Mouse (Mus musculus) midbrain, embryonic 13.5 days (tissue): ENCODE measurements around the gene Chst2. TPM values are rescaled to one million over a fixed set of nuclear protein-coding genes. Genes with fewer than 3 reads are reported as not detected.

ENCODE experiments used
- ATAC-seq: fragments of 200-750 bp; cut with Nextera tagmentation; 2 replicates; pipeline ENCODE4 v1.8.0; 2017; ENCODE audit warnings: mild to moderate bottlenecking, moderate TSS enrichment, moderate library complexity
- H3K27ac ChIP-seq: fragments of 300-500 bp; sonication (generic); 2 replicates; pipeline ENCODE4 v1.5.1; 2015; ENCODE audit warnings: inconsistent platforms, mild to moderate bottlenecking, moderate library complexity
- H3K27me3 ChIP-seq: fragments of 300-500 bp; sonication (generic); 2 replicates; pipeline ENCODE4 v1.6.1; 2015; ENCODE audit warnings: mild to moderate bottlenecking, inconsistent platforms
- H3K36me3 ChIP-seq: fragments of 300-500 bp; sonication (generic); 2 replicates; pipeline ENCODE4 v1.6.1; 2015; ENCODE audit warnings: mild to moderate bottlenecking, inconsistent platforms
- H3K4me1 ChIP-seq: fragments of 300-500 bp; sonication (generic); replicated peaks from 2 replicates; pipeline ENCODE4 v1.6.1; 2015; ENCODE audit warnings: inconsistent platforms
- H3K4me2 ChIP-seq: fragments of 300-500 bp; sonication (generic); replicated peaks from 2 replicates; pipeline ENCODE4 v1.6.1; 2015; ENCODE audit warnings: moderate library complexity, mild to moderate bottlenecking, inconsistent platforms
- H3K4me3 ChIP-seq: fragments of 300-500 bp; sonication (generic); replicated peaks from 2 replicates; pipeline ENCODE4 v1.5.1; 2015; ENCODE audit warnings: mild to moderate bottlenecking, inconsistent platforms
- H3K9ac ChIP-seq: fragments of 300-500 bp; sonication (generic); replicated peaks from 2 replicates; pipeline ENCODE4 v1.6.1; 2015; ENCODE audit warnings: mild to moderate bottlenecking, inconsistent platforms
- H3K9me3 ChIP-seq: fragments of 300-500 bp; sonication (generic); 2 replicates; pipeline ENCODE4 v1.6.1; 2016; ENCODE audit warnings: mild to moderate bottlenecking, inconsistent platforms
- WGBS: fragments of 180-500 bp; shearing (Covaris S2); methylation state at CpG from one replicate; pipeline ENCODE4 v1.1.7; 2015; 5-methylcytosine and 5-hydroxymethylcytosine counted together
- polyA plus RNA-seq: library from polyadenylated mRNA; unstranded; fragments of >200 nt; fragmentation: Nextera tagmentation; extraction: Ambion mirVana; gene quantifications from 2 replicates; pipeline ENCODE4 v1.2.1, GENCODE M21; 2015

The Chst2 gene
- polyA plus RNA-seq, 1 experiment from 2014 or later: 11.0 TPM

DNA sequence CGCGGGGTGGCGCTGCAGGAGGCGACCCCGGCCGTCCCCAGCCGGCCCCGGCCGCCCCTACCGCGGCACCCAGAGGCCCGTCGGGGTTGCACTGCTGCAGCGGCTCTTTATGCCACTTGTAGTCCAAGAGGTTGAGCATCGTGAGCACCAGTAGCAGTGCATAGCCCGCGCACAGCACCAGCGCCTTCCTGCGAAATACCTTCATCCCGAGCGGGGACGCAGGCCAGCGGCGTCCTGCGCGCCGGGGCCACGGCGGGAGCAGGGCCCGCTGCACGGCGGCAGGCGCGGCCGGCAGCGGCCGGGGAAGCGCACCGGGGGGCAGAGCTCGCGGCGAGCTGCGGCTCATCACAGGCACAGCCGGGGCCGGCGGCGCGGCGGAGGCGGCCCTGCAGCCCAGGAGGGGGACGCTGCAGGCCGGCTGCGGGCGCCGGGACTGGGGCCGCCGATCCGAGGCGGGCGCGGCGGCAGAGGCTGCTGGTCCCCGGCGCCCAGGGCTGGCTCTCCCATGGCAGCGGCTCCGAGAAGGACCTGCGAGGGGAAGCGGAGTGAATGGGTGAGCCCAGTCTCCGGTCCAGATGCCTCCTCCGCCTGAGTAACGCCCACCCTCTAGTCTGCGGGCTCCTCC lies 464 bp downstream of the Chst2 start:
- Histone ChIP-seq H3K4me2 (peak overlapping the region; percentile 97), H3K27me3 (peaks cover 15% of the 10 kb centered on the region), H3K4me3 (peak overlapping the region; percentile 85), H3K9ac (peak overlapping the region; percentile 93), H3K4me1 (peaks cover 38% of the 10 kb centered on the region), H3K9me3 (no peaks in the 10 kb centered on the region), H3K36me3 (peaks cover 4% of the 10 kb centered on the region; the same call in 1 of the 2 replicates), H3K27ac (peak overlapping the region; percentile 84)
- under 1% methylated on average over 68 of the region's 72 CpGs for WGBS
- peak; percentile 32 for ATAC-seq

- ATAC-seq: peak; percentile 37
- Histone ChIP-seq H3K4me1 (peaks cover 38% of the 10 kb centered on the region), H3K4me2 (peak overlapping the region; percentile 97), H3K36me3 (peaks cover 4% of the 10 kb centered on the region; the same call in 1 of the 2 replicates), H3K4me3 (peak overlapping the region; percentile 85), H3K27me3 (peaks cover 15% of the 10 kb centered on the region), H3K27ac (peak overlapping the region; percentile 84), H3K9ac (peak overlapping the region; percentile 93), H3K9me3 (no peaks in the 10 kb centered on the region)
- WGBS: under 1% methylated on average over 30 of the region's 30 CpGs
Observed at GRCm38 (mm10) chr9:95405511-95405945, 994 bp downstream of the Chst2 start.

DNA sequence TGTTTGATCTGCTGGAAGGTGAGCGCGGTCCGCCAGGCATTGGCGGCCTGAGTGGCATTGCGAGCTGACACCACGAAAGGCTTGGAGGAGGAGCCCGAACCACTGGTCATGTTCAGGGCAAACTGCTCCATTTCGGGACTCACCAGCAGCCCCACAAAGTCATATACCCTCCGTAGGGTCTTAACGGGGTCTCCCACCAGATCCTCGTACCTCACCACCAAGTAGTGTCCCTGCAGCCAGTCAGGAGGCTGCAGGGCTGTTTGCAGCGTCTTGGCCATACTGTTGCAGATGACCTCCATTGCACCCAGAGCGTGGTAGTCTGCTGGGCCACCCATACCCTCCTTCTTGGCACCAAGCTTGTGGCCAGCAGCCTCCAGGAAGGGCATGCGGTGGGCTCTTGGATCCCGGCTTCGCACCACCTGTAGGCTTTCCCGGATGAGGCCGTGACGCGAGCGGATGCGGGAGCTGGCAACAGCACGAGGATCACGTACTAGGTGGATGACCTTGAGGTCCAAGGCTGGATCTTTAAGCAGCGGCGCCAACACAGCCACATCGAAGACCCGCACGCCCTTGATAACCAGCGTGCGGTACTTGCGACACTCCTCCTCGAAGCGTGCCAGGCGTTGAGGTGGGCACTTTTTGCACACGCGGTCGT lies 1.6 kb downstream of the Chst2 start:
- Histone ChIP-seq H3K4me2 (peak overlapping the region; percentile 97), H3K9me3 (no peaks in the 10 kb centered on the region), H3K9ac (peak overlapping the region; percentile 93; the same call in 1 of the 2 replicates), H3K36me3 (peaks cover 4% of the 10 kb centered on the region; the same call in 1 of the 2 replicates), H3K27me3 (peaks cover 15% of the 10 kb centered on the region), H3K4me3 (peak overlapping the region; percentile 85), H3K4me1 (peaks cover 38% of the 10 kb centered on the region), H3K27ac (no peak overlapping the region)
- no peak for ATAC-seq
- WGBS: 76% methylated on average over 38 of the region's 38 CpGs

DNA sequence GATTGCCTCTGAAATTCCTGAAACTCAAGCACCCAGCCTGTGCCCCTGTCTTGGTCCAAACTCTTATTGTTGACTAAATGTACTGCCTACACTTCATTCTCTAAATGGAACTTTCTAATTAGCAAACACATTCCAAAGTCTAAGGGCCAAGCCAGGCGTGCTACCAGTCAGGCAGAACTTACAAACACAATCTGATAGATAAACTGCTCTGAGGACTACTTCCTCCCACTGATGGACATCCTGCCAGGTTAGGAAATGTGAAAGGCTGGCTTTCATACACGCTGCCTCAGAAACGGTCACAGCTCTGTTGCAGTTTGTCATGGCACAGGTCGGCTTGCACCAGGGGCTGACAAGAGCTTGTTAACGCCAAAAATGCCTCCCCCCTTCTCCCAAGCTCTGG lies 4.8 kb downstream of the Chst2 start:
- H3K4me2 ChIP-seq: no peak overlapping the region
- no peak overlapping the region for H3K4me3 ChIP-seq
- peaks cover 30% of the 10 kb centered on the region for H3K4me1 ChIP-seq
- no peak overlapping the region for H3K27ac ChIP-seq
- no peak for ATAC-seq
- H3K36me3 ChIP-seq: peaks cover 4% of the 10 kb centered on the region; the same call in 1 of the 2 replicates
- peaks cover 11% of the 10 kb centered on the region; the same call in 1 of the 2 replicates for H3K27me3 ChIP-seq
- H3K9me3 ChIP-seq: no peaks in the 10 kb centered on the region
- H3K9ac ChIP-seq: no peak overlapping the region
- WGBS: 56% methylated on average over 5 of the region's 5 CpGs

DNA sequence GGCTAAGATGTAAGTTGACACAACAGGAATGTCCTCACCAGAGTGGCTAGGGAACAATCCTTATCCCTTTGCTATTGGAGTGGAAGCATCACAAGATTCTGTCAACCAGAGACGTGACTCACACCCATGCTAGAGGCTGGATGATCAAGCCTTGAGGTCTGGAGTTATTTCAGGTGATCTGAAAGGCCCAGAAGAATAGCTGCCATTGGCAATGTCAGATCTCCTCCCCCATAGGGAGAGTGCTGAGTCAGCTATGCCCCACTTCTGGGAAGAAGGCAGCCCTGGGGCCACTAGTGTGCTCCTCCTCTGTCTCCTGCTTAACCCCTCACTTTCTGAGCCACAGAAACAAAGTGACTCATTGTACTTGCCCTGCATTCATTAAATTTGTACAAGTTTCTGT lies 14.5 kb downstream of the Chst2 start:
- 58% methylated on average over 1 of the region's 1 CpGs for WGBS
- Histone ChIP-seq H3K4me2 (no peak overlapping the region), H3K4me1 (0 out of 2 replicates have a peak, but pooled peaks cover 2% of the 10 kb centered on the region), H3K4me3 (no peak overlapping the region), H3K36me3 (no peaks in the 10 kb centered on the region), H3K9ac (no peak overlapping the region), H3K27ac (no peak overlapping the region), H3K27me3 (no peaks in the 10 kb centered on the region), H3K9me3 (no peaks in the 10 kb centered on the region)
- no peak for ATAC-seq

GRCm38 (mm10) chr9:95389956-95390355 lies 16.6 kb downstream of the Chst2 start:
- H3K36me3 ChIP-seq: no peaks in the 10 kb centered on the region
- no peak overlapping the region for H3K9ac ChIP-seq
- H3K4me2 ChIP-seq: no peak overlapping the region
- H3K9me3 ChIP-seq: no peaks in the 10 kb centered on the region
- ATAC-seq: no peak
- no peak overlapping the region for H3K4me3 ChIP-seq
- H3K27me3 ChIP-seq: no peaks in the 10 kb centered on the region
- 0 out of 2 replicates have a peak, but pooled peaks cover 2% of the 10 kb centered on the region for H3K4me1 ChIP-seq
- H3K27ac ChIP-seq: no peak overlapping the region
- WGBS: 92% methylated on average over 3 of the region's 3 CpGs

GRCm38 (mm10) chr9:95387881-95388380 lies 18.6 kb downstream of the Chst2 start:
- no peak for ATAC-seq
- H3K36me3 ChIP-seq: no peaks in the 10 kb centered on the region
- no peak overlapping the region for H3K9ac ChIP-seq
- H3K27ac ChIP-seq: no peak overlapping the region
- no peak overlapping the region for H3K4me2 ChIP-seq
- no peaks in the 10 kb centered on the region for H3K9me3 ChIP-seq
- no peaks in the 10 kb centered on the region for H3K27me3 ChIP-seq
- H3K4me3 ChIP-seq: no peak overlapping the region
- H3K4me1 ChIP-seq: 0 out of 2 replicates have a peak, but pooled peaks cover 2% of the 10 kb centered on the region
- WGBS: 84% methylated on average over 8 of the region's 8 CpGs

GRCm38 (mm10) chr9:95375966-95376365 lies 30.6 kb downstream of the Chst2 start:
- no peak overlapping the region for H3K27ac ChIP-seq
- 64% methylated on average over 1 of the region's 1 CpGs for WGBS
- no peaks in the 10 kb centered on the region for H3K36me3 ChIP-seq
- no peak for ATAC-seq
- no peak overlapping the region for H3K9ac ChIP-seq
- no peaks in the 10 kb centered on the region for H3K9me3 ChIP-seq
- no peak overlapping the region for H3K4me2 ChIP-seq
- H3K4me3 ChIP-seq: no peak overlapping the region
- H3K27me3 ChIP-seq: no peaks in the 10 kb centered on the region
- H3K4me1 ChIP-seq: no peaks in the 10 kb centered on the region

DNA sequence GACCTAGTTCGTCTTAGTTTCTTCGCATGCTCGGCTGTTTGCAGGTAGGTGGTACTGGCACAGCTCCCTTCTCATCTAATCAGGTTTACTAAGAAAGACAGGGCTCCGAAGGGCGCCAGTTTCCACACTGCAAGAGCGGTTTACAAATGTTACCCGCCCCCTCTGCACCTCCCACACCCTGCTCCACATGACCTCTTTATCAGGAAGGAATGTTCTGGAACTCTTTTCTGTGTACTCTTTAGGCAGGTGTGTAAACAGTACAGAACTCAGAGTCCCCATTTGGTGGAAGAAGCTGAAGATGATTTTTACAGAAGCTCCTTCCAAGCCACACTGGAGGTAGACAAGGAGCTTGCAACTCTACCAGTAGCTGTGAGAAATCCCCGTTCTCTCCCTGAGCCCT lies 31.2 kb downstream of the Chst2 start:
- H3K9me3 ChIP-seq: 0 out of 2 replicates have a peak, but pooled peaks cover 3% of the 10 kb centered on the region
- no peak overlapping the region for H3K27ac ChIP-seq
- H3K4me1 ChIP-seq: no peaks in the 10 kb centered on the region
- ATAC-seq: no peak
- H3K4me2 ChIP-seq: no peak overlapping the region
- no peak overlapping the region for H3K9ac ChIP-seq
- H3K4me3 ChIP-seq: no peak overlapping the region
- WGBS: 87% methylated on average over 8 of the region's 8 CpGs
- H3K36me3 ChIP-seq: no peaks in the 10 kb centered on the region
- H3K27me3 ChIP-seq: no peaks in the 10 kb centered on the region

GRCm38 (mm10) chr9:95373741-95374140 lies 32.8 kb downstream of the Chst2 start:
- 92% methylated on average over 1 of the region's 1 CpGs for WGBS
- H3K9ac ChIP-seq: no peak overlapping the region
- no peak overlapping the region for H3K27ac ChIP-seq
- H3K9me3 ChIP-seq: peaks cover 7% of the 10 kb centered on the region; the same call in 1 of the 2 replicates
- no peak for ATAC-seq
- no peaks in the 10 kb centered on the region for H3K27me3 ChIP-seq
- H3K36me3 ChIP-seq: no peaks in the 10 kb centered on the region
- H3K4me2 ChIP-seq: no peak overlapping the region
- no peaks in the 10 kb centered on the region for H3K4me1 ChIP-seq
- H3K4me3 ChIP-seq: no peak overlapping the region

DNA sequence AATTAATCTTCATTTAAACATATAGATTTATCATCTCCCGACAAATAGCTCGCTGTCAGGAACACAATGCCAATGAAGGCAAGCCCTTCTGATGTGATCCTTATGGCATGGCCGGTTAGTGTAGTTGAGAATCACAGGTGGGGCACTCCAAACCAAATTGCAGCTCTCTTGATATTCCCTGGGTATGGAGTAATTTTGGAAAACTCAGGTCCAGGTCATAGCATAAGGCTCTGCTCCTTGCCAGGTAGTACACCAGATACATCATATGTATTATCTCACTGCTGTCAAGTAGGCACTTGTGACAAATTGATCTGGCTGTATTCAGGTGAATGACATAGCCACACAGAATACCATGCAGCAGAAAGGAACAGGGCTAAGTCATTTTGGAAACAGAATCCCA lies 40.6 kb downstream of the Chst2 start:
- Histone ChIP-seq H3K4me3 (no peak overlapping the region), H3K36me3 (no peaks in the 10 kb centered on the region), H3K27ac (no peak overlapping the region), H3K4me1 (no peaks in the 10 kb centered on the region), H3K9me3 (peaks cover 7% of the 10 kb centered on the region; the same call in 1 of the 2 replicates), H3K4me2 (no peak overlapping the region), H3K27me3 (no peaks in the 10 kb centered on the region), H3K9ac (no peak overlapping the region)
- no peak for ATAC-seq
- WGBS: 98% methylated on average over 3 of the region's 3 CpGs

- no peak for ATAC-seq
- Histone ChIP-seq H3K4me2 (no peak overlapping the region), H3K4me1 (no peaks in the 10 kb centered on the region), H3K9me3 (no peaks in the 10 kb centered on the region), H3K4me3 (no peak overlapping the region), H3K9ac (no peak overlapping the region), H3K36me3 (no peaks in the 10 kb centered on the region), H3K27ac (no peak overlapping the region), H3K27me3 (no peaks in the 10 kb centered on the region)
- WGBS: 93% methylated on average over 5 of the region's 5 CpGs
Observed at GRCm38 (mm10) chr9:95353829-95354391, 52.6 kb downstream of the Chst2 start.
